Mouse (Mus musculus) bone marrow, adult 2 months (tissue): ENCODE results near the gene Prl3a1. TPM values are rescaled to one million over a fixed set of nuclear protein-coding genes. Genes with fewer than 3 reads are reported as not detected.

ENCODE experiments used
- H3K27ac ChIP-seq: fragments of 200-500 bp; 2 replicates; pipeline ENCODE4 v1.5.1; 2012; ENCODE audit warnings: low read depth, mild to moderate bottlenecking, control low read depth, inconsistent platforms, low read length; ENCODE audit not compliant: control insufficient read depth, poor library complexity, insufficient read depth
- H3K4me1 ChIP-seq: fragments of 200-500 bp; 2 replicates; pipeline ENCODE4 v1.6.1; 2011; ENCODE audit warnings: low read length; ENCODE audit not compliant: control insufficient read depth, insufficient read depth
- H3K4me3 ChIP-seq: fragments of 200-500 bp; replicated peaks from 2 replicates; pipeline ENCODE3; 2011; ENCODE audit warnings: mild to moderate bottlenecking, low read depth, low read length, control low read depth; ENCODE audit not compliant: control insufficient read depth
- CTCF ChIP-seq: fragments of 200-500 bp; IDR thresholded peaks from 2 replicates; pipeline ENCODE4 v1.5.1; 2011; ENCODE audit warnings: low read length, control low read depth; ENCODE audit not compliant: control insufficient read depth, insufficient read depth
- POLR2A ChIP-seq: fragments of 200-500 bp; IDR thresholded peaks from 2 replicates; pipeline ENCODE4 v1.6.1; 2011; ENCODE audit warnings: low read depth, mild to moderate bottlenecking, control low read depth, low read length, borderline replicate concordance; ENCODE audit not compliant: control insufficient read depth
- WGBS: fragments of 180-500 bp; shearing (Covaris S2); methylation state at CpG from one replicate; pipeline ENCODE4 v1.1.7; 2018; 5-methylcytosine and 5-hydroxymethylcytosine counted together
- polyA plus RNA-seq: library from polyadenylated mRNA; stranded (reverse); fragments of >200 nt; gene quantifications from 2 replicates; pipeline ENCODE4 v1.2.4, GENCODE M21; 2011; ENCODE audit warnings: low replicate concordance; ENCODE audit not compliant: missing spikeins, insufficient read depth, insufficient read length

The Prl3a1 gene
- 1.3 TPM in 1 of 2 replicates, not detected in the other for polyA plus RNA-seq

GRCm38 (mm10) chr13:27259136-27259535 lies at the start of gene Prl3a1:
Prl3a1 (plus strand) TSS chr13:27259436.
- no peaks in the 10 kb centered on the region for H3K4me1 ChIP-seq
- no peak within 1 kb of the TSS for H3K4me3 ChIP-seq
- WGBS = 70% methylated on average over 4 of the region's 4 CpGs
- no peak within 1 kb of the TSS for H3K27ac ChIP-seq
- TF ChIP-seq POLR2A (no peak), CTCF (no peak)

- WGBS = 81% methylated on average over 1 of the region's 1 CpGs
- H3K4me1 ChIP-seq = no peaks in the 10 kb centered on the region
- H3K4me3 ChIP-seq = no peak within 1 kb of the TSS
- H3K27ac ChIP-seq = no peak within 1 kb of the TSS
- TF ChIP-seq POLR2A (no peak), CTCF (no peak)
These were observed 17.7 kb upstream of the Prl3a1 start, which contains the start of gene Prl3b1 for GRCm38 (mm10) chr13:27241547-27241946. Prl3b1 (plus strand) TSS chr13:27241847.

DNA sequence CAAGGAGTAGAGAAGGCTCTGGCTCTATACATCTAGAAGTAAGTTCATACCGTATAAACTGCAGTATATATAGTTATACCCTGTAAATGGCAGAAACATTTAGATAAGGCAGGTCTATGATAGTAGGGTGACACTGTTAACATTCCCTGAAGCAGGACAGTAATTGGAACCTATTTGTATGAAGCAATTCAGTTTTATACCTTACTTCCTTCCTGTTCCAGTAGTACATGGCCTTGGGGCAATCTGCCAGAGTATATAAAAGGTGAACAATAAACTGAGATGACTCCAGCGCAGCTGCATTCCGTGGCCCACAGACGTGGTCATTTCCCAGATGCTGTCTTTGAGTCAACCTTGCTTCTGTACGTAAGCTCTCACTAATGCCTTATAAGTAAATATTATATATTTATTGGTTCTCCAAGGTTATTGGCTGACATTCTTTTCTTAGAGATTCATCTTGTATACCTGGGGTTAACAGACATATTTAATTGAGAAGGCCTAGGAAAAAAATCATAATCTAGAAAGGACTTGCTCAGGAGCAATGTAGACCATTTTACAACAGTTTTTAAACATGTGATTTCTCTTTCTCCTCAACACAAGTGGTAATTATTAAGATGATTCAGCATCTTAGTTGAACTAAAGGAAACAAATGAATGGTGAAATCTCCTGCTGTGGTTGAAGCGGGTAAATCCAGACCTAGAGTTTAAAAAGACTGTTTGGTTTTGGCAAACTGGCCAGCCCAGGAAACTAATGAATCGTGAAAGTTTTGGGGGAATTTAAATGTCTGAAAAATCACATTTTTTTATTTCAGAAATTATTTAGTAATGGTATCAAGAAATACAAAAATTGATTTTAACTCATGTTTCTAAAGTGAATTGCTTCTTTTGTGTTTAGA lies 53.3 kb downstream of the Prl3a1 start, which contains the start of gene Prl6a1:
TSS of gene Prl6a1 (plus strand) at position 294 of the 892 bp plus-strand sequence.
- Histone ChIP-seq H3K4me3 (no peak within 1 kb of the TSS), H3K27ac (no peak within 1 kb of the TSS), H3K4me1 (no peaks in the 10 kb centered on the region)
- TF ChIP-seq CTCF = no peak
- TF ChIP-seq POLR2A = no peak
- WGBS = 56% methylated on average over 7 of the region's 7 CpGs

Other genes starting within 250 kb of the Prl3a1 start
- 2.1 TPM in 1 of 2 replicates, not detected in the other for gene Prl, start 201.9 kb upstream of the Prl3a1 start, polyA plus RNA-seq
- gene Prl3d1, start 165.2 kb upstream of the Prl3a1 start, polyA plus RNA-seq = not detected in 2 replicates
- gene Prl3d2, start 137.7 kb upstream of the Prl3a1 start, polyA plus RNA-seq = not detected in 2 replicates
- gene Prl3d3, start 102.6 kb upstream of the Prl3a1 start, polyA plus RNA-seq = not detected in 2 replicates
- gene Prl3c1, start 62.8 kb upstream of the Prl3a1 start, polyA plus RNA-seq = not detected in 2 replicates
- gene Prl3b1, start 17.6 kb upstream of the Prl3a1 start, polyA plus RNA-seq = not detected in 2 replicates
- gene Prl6a1, start 53.2 kb downstream of the Prl3a1 start, polyA plus RNA-seq = not detected in 2 replicates
- not detected in 2 replicates for gene Prl8a2, start 86.2 kb downstream of the Prl3a1 start, polyA plus RNA-seq
- not detected in 2 replicates for gene Prl2b1, start 131.4 kb downstream of the Prl3a1 start, polyA plus RNA-seq
- gene Prl8a6, start 179.3 kb downstream of the Prl3a1 start, polyA plus RNA-seq = not detected in 2 replicates